Mouse (Mus musculus) left cerebral cortex, postnatal 4 days (tissue): ENCODE measurements around the gene Serinc3. TPM values are rescaled to one million over a fixed set of nuclear protein-coding genes. Genes with fewer than 3 reads are reported as not detected.
"Not testable (repeated sequence)": the region's sequence is repeated elsewhere in the genome, so short reads cannot be mapped to it uniquely, and the experiment has no call there.

Experiments
- DNase-seq: peaks from one replicate; pipeline ENCODE4 v3.0.0-alpha.2; 2022
- intact Hi-C: fragments of 180-260 bp; cut with DNase I; formaldehyde crosslinking; loops from one replicate; pipeline ENCODE4 v1.15.1; 2025
- total RNA-seq, 2 experiments: library from RNA; stranded (reverse); gene quantifications; 2 replicates each; pipeline ENCODE4 v1.2.3; 2021

Gene Serinc3
- total RNA-seq, 2 experiments from 2014 or later: 138 to 139 TPM

GRCm38 (mm10) chr2:163663930-163664329, 19.0 kb upstream of the Serinc3 start:
- intact Hi-C loops: loop anchor here (5.0 kb wide), 1 partner anchor 33 kb away; no protein-coding TSS in a partner anchor
- DNase-seq: no peak

- no peak for DNase-seq
- intact Hi-C loops: loop anchor here (5.0 kb wide), 1 partner anchor 35 kb away; no protein-coding TSS in a partner anchor
Measured at GRCm38 (mm10) chr2:163662698-163663221, 17.8 kb upstream of the Serinc3 start.

- no peak for DNase-seq
- intact Hi-C loops: loop anchor here (5.0 kb wide), 1 partner anchor 35 kb away; no protein-coding TSS in a partner anchor
Measured at GRCm38 (mm10) chr2:163662076-163662475, 17.1 kb upstream of the Serinc3 start.

- no peak for DNase-seq
- intact Hi-C loops: loop anchor here (5.0 kb wide), 1 partner anchor 36 kb away; no protein-coding TSS in a partner anchor
Measured at GRCm38 (mm10) chr2:163661371-163661850, 16.5 kb upstream of the Serinc3 start.

DNA sequence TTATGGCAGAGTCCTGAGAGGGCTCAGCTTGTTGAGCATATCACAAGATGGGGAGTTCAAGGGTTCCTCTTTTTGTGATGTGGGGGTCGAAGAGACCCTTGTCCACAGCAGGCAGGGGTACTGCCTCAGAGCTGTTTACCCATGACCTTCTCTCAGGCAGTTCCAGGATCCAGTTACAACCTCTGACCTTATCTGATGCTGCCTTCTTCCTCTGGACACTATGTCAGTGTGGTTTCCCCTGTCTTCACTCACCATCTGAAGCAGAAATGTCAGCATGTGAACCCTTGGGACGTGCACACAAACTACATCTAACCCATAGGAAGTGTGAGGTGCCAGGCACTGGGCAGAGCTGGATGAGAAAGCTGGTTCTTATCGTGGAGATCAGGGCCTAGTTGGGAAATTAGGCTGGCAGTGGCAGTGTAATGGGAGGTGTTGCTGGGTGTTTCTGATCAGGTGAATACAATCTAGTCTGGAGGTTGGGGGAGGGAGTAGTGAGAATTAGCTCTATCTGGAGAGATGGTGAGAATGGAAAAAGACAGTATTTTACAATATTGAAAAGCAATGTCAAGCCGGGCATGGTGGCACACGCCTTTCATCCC, 15.3 kb upstream of the Serinc3 start:
- DNase-seq: no peak
- intact Hi-C loops: loop anchor here (5.0 kb wide), 1 partner anchor 37 kb away; no protein-coding TSS in a partner anchor

GRCm38 (mm10) chr2:163659431-163659830, 14.5 kb upstream of the Serinc3 start:
- no peak for DNase-seq
- intact Hi-C loops: no loop called here

DNA sequence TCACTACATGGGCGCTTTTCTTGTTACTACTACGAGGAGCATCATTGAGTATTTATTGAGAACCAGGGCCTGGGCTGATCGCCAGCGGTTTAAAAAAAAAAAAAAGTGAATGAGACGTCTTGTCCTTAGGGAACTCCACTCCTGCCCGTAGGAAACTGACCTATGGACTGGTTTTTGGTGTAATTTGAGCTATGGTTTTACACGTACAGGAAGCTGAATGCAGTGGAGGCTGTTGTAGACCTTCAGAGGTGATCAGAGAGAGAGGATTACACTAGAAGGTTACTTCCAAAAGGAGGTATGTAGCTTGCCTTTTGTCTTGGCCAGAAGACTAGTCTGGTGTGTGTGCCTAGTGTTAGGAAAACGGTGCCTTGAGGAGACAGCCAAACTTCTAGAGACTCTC, 14.0 kb upstream of the Serinc3 start:
- intact Hi-C loops: no loop called here
- DNase-seq: no peak

DNA sequence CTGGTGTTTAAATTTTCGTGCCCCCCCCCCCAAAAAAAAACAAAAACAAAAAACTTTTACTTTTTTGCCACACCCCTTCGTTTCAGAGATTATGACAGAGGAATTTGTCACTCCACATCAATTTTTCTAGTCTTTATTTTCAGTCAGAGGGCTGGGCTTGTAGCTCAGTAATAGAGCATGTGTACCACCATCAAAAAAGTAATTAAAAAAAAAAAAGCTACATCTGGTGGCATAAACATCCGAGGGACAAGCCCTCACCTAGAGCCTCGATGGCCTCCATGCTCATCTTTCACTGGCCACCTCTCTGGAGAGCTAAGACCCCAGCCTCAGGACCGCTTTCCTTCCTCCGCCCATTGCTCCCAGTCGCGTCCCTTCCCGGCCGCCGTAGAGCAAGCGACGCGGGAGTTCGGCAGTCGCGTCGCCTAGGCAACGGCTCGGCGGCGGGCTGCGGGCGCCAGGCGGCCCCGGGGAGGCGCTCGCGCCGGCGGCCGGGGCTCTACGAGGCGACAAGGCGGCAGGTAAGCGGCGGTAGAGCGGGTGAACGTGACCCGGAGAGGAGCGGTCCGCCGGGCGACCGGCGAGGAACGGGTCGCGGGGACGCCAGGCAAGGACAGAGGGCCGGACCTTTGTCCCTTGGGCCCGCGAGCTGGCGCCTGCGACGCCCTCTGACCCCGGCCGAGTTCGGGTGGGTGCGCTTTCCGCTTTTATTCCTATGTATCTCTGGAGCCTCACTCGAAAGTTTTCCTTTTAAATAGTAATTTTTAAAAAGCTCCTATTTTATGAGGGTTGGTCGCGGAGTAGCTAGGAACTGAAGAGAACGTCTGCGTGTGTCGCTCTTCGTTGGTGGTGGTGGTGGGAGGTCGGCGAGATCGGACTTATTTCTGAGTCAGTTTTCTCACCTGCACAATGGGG, 13.3 kb upstream of the Serinc3 start, which contains the start of gene Pkig:
Gene Pkig, plus strand, starts transcription at position 412 of the 912 bp plus-strand sequence.
- peak; percentile 88 for DNase-seq
- intact Hi-C loops: no loop called here

DNA sequence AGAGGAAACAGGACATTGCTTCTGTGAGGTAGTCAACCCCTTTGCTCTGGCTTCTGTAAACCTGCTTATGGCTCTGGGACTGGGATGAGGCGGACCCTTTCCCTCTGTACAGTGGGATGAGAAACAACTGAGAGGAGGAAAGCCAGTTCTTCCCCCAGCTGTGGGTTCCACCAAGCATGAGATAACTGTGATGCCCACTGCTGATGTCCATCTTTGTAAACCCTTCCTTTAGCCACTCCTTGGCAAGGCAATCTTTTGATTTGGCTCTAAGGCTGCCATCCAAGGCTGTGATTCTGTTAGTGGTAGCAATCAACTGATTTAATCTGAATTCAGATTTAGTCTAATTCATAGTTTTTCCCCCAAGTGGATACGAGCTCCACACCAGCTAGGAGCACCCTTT, 12.6 kb upstream of the Serinc3 start:
- intact Hi-C loops: no loop called here
- no peak for DNase-seq

DNA sequence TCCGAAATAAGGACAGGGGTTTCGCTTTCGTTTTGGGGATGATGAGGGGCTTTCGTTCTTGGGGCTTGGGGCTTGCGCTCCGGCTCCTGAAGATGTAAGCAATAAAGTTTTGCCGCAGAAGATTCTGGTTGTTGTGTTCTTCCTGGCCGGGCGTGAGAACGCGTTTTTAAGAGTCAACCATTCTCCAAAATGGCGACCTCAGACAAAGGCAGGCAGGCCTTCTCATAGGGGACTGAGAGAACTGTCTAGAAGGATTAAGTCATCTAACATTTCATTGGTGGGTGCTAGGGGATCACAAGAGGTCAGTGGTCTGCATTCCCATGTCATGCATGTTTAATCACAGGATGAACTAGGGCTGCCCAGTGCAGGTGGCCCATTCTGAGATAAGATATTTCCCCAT, 10.8 kb upstream of the Serinc3 start:
- intact Hi-C loops, DNase-seq: not testable (repeated sequence)

GRCm38 (mm10) chr2:163646461-163647080, 1.6 kb upstream of the Serinc3 start:
- intact Hi-C loops: loop anchor here (5.0 kb wide), 1 partner anchor 71 kb away; no protein-coding TSS in a partner anchor

GRCm38 (mm10) chr2:163645700-163646460, 949 bp upstream of the Serinc3 start:
- DNase-seq: no peak
- intact Hi-C loops: loop anchor here (5.0 kb wide), 1 partner anchor 71 kb away; no protein-coding TSS in a partner anchor

More at GRCm38 (mm10) chr2:163646461-163647080, 1.6 kb upstream of the Serinc3 start:
- DNase-seq: no peak

- DNase-seq: no peak
- intact Hi-C loops: no loop called here
Measured at GRCm38 (mm10) chr2:163644047-163644446, 884 bp downstream of the Serinc3 start.

DNA sequence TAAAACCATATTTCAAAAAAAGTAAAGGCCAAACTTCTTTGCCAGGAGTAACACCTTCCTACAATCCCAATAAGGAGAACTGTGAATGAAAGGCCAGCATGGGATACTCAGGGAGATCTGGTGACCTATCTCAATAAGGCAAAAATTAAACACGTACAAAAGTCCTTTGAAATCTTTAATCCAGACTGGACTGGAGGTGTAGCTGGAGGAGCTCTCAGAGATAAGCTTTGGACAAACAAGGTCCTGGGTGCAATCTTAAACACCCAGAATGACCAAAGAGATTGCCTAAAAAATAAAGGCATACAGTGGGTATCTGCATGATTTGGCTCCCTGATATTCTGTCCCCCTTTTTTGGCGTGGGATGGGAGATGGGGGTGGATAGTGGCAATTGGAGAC, 1.4 kb downstream of the Serinc3 start:
- intact Hi-C loops: no loop called here
- DNase-seq: no peak

DNA sequence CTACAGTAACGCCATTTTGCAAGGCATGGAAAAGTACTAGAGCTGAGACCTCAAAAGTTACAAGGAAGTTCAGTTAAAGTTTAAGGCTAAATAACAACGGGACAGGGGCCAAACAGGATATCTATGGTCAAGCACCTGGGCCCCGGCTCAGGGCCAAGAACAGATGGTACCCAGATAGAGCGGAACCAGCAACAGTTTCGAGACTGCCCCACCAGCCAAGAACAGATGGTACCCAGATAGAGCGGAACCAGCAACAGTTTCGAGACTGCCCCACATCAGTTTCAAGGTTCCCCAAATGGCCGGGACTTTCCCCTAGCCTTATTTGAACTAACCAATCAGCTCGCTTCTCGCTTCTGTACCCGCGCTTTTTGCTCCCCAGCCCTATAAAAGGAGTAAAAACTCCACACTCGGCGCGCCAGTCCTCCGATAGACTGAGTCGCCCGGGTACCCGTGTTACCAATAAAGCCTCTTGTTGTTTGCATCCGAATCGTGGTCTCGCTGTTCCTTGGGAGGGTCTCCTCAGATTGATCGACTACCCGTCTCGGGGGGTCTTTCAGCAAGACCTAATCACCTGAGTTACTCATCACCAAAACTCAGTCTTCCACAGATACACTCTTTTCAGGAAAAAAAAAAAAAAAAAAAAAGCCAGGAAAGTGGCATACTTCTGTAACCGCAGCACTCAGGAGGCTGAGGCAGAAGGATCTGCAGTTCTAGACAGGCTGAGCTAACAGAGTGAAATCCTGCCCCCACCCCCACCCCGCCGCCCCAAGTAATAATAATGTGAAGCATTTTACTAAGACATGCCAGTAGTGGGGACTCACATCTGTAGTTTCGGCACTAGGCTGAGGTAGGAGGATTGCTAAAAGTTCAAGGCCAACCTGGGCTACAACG, 2.0 kb downstream of the Serinc3 start:
- peak; percentile 24 for DNase-seq
- intact Hi-C loops: no loop called here

GRCm38 (mm10) chr2:163641681-163642080, 3.2 kb downstream of the Serinc3 start:
- intact Hi-C loops: no loop called here
- DNase-seq: no peak

- no peak for DNase-seq
- intact Hi-C loops: no loop called here
Measured at GRCm38 (mm10) chr2:163640493-163640892, 4.4 kb downstream of the Serinc3 start.

- intact Hi-C loops: no loop called here
Measured at GRCm38 (mm10) chr2:163637655-163638266, 7.2 kb downstream of the Serinc3 start.

More at GRCm38 (mm10) chr2:163637655-163638266, 7.2 kb downstream of the Serinc3 start:
- DNase-seq: no peak
